Mouse (Mus musculus) large intestine, adult 2 months (tissue): ENCODE data around the gene Tln2. TPM values are rescaled to one million over a fixed set of nuclear protein-coding genes. Genes with fewer than 3 reads are reported as not detected.

ENCODE experiments used
- DNase-seq: peaks from one replicate; pipeline ENCODE4 v3.0.0-alpha.2; 2012; ENCODE audit warnings: low read depth, low spot score
- WGBS: fragments of 180-500 bp; shearing (Covaris S2); methylation state at CpG from one replicate; pipeline ENCODE4 v1.1.7; 2018; 5-methylcytosine and 5-hydroxymethylcytosine counted together
- polyA plus RNA-seq: library from polyadenylated mRNA; depleted of rRNA; stranded (reverse); fragments of >200 nt; gene quantifications from 2 replicates; pipeline ENCODE4 v1.2.3, GENCODE M21; 2012; rRNA removed

Tln2 gene
- polyA plus RNA-seq: 5.2 and 5.8 TPM in 2 replicates

- WGBS: 94% methylated on average over 4 of the region's 4 CpGs
- DNase-seq: no peak
Measured at GRCm38 (mm10) chr9:67559603-67560002, at the start of gene Tln2. TSS of gene Tln2 (minus strand) at chr9:67559703.

- no peak for DNase-seq
- 87% methylated on average over 1 of the region's 1 CpGs for WGBS
Measured at GRCm38 (mm10) chr9:67609226-67609625, 49.7 kb upstream of the Tln2 start.

- WGBS: 81% methylated on average over 9 of the region's 9 CpGs
- no peak for DNase-seq
Measured at GRCm38 (mm10) chr9:67607786-67608366, 48.4 kb upstream of the Tln2 start.

DNA sequence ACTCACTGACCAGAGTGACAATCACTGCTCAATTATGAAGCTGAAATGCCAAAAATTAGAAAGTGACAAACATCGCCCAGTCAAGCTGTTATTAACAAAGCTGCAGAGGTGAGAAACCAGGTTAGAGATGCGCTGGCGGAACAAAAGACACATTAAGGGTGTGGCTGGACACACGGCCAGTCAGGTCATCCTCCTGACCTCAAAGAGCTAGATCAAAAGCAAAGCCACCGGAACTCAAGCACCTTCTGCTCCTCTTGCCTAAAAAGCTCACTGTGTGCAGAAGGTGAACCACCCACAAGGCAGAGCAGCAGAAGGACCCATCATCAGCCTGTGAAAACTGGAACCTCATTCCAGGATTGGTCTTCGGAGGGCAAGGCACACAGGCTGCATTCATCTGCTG is 47.8 kb upstream of the Tln2 start:
- WGBS: 93% methylated on average over 6 of the region's 6 CpGs
- DNase-seq: no peak

GRCm38 (mm10) chr9:67605867-67606435 is 46.4 kb upstream of the Tln2 start:
- DNase-seq: no peak
- WGBS: 15% methylated on average over 7 of the region's 7 CpGs

- no peak for DNase-seq
Measured at GRCm38 (mm10) chr9:67604940-67605339, 45.4 kb upstream of the Tln2 start.

GRCm38 (mm10) chr9:67602347-67602746 is 42.8 kb upstream of the Tln2 start:
- WGBS: 93% methylated on average over 5 of the region's 5 CpGs
- no peak for DNase-seq

GRCm38 (mm10) chr9:67595221-67595620 is 35.7 kb upstream of the Tln2 start:
- whole genome bisulfite sequencing: 72% methylated on average over 5 of the region's 5 CpGs
- DNase-seq: no peak

DNA sequence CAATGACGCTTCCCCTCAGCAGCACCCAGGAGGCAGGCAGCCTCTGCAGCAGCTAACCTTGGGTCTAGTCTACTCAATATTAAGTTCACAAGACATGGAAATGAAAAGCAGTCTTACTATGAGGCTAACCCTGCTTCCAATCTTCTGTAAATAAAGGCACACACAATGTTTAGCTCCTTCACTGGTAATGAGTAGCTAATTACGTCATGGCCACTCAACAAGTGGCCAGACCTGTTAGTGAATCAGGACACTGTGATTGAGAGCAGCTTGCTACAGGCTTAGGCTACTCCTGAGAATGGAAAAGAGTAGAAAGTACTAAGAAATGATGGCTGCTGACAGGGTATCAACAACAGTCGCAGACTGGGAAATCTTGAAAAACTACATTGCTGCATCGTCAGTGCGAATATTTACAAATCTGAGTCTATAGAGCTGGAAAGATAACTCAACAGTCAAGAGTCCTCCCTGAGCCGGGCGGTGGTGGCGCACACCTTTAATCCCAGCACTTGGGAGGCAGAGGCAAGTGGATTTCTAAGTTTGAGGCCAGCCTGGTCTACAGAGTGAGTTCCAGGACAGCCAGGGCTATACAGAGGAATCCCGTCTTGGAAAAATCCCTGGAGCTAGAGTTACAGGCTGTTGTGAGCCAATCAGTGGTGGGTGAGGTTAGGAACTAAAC is 34.1 kb upstream of the Tln2 start:
- WGBS: 65% methylated on average over 9 of the region's 9 CpGs
- no peak for DNase-seq

GRCm38 (mm10) chr9:67592726-67593125 is 33.2 kb upstream of the Tln2 start:
- DNase-seq: no peak
- WGBS: 88% methylated on average over 5 of the region's 5 CpGs

DNA sequence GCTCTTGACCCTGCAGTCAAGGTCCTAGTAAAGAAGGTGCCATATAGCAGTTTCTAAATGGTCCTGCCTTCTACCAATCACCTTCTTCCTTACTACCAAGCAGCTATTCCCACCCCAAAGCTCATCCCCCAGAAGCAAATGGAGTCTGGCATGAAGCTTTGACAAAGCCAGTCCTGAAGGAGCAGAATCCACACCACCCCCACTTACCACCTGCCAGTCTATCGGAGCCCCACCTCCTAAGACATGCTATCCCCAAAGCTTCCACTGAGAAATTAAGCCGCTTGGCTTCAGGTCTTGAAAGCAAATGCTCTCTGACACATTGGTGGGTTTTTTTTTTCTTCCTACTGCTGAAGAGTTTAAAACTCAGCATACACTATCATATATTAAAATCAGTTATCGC is 27.6 kb upstream of the Tln2 start:
- no peak for DNase-seq
- WGBS: 94% methylated on average over 3 of the region's 3 CpGs

DNA sequence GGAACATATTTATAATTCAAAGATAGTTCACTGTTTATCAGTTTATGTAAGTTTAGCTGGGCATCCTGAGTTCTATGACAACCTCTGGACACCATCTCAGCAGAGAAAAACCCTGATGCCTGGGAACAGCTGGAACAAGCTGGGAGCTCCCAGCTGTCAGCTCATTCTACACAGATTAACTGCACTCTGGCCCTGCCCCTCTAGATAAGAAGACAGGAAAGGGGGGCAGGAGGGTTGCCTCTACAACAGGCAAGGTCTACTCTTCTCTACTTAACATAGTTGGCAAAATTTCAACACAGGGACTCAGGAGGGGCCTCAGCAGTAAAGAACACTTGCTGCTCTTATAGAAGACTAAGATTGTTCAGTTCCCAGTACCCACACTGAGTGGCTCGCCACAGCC is 27.0 kb upstream of the Tln2 start:
- no peak for DNase-seq
- WGBS: 58% methylated on average over 1 of the region's 1 CpGs

DNA sequence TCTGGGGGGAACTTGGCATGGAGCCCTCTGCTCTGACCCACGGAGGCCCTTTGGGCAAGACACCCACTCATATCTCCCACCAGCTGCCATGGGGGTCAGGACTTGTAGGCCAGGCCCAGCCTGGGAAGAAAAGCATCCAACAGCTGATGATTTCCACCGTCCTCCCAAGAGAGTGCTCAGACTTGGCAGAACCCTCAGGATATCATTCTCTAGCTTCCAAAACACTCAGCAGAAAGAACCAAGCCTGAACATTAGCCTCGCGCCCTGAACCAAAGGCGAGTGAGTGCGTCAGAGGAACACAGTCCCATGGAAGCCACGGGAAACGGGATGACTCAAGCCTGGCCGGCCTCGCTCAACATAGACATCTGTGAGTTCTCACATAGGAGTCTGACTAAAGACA is 25.4 kb upstream of the Tln2 start:
- 71% methylated on average over 10 of the region's 10 CpGs for WGBS
- no peak for DNase-seq

DNA sequence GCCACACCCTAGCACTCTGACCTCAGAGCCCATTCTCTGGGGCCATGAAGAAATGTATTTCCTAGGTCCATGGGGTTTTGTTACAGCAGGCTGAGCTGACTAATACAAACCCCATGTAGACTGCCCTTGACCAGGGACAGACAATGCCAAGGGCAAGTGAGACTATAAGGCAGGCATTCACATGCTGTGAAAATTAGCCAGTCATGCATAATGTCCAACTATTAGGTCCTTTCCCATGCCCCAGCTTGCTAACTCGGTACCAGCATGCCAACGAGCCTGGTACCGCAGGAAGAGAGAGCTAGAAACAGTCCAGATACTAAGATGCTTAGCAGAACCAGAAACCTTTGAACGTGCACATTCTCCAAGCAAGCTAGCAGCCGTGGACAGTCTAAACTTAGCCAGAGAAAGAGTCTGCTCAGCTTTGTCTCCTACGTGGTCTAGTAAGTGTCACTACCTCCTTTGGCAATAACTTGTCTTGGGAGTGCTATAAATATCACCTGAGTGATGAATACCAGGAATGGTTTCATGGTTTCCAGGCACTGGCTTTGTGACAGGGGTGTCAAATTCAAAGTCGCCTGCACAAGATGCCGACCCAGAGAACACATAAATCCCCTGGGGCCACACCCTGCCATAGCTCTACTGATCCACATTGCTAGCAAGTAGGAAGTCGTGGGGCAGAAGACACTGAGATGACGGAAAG is 22.2 kb upstream of the Tln2 start:
- WGBS: 73% methylated on average over 10 of the region's 10 CpGs
- no peak for DNase-seq

DNA sequence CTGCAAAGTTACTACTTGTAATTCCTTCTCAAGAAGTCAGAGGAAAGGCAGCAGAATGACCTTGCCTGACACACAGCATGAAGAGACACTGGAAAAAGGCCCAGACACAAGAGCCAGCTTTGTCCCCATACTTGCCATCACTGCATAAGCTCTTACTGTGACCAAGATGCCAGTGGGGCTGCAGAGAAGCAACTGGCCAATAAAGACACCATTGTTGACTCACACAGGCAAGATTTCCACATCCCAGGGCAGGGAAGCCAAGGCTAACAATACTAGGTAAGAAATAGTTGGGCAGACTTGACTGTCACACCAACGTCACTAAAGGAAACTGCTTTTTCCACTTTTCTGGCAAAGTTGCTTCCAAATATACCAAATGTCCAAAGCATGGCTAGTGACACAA is 20.0 kb upstream of the Tln2 start:
- no peak for DNase-seq
- 94% methylated on average over 1 of the region's 1 CpGs for WGBS

GRCm38 (mm10) chr9:67574721-67575248 is 15.3 kb upstream of the Tln2 start:
- WGBS: 52% methylated on average over 7 of the region's 7 CpGs
- no peak for DNase-seq

- no peak for DNase-seq
- 69% methylated on average over 3 of the region's 3 CpGs for WGBS
Measured at GRCm38 (mm10) chr9:67573683-67573979, 14.1 kb upstream of the Tln2 start.

DNA sequence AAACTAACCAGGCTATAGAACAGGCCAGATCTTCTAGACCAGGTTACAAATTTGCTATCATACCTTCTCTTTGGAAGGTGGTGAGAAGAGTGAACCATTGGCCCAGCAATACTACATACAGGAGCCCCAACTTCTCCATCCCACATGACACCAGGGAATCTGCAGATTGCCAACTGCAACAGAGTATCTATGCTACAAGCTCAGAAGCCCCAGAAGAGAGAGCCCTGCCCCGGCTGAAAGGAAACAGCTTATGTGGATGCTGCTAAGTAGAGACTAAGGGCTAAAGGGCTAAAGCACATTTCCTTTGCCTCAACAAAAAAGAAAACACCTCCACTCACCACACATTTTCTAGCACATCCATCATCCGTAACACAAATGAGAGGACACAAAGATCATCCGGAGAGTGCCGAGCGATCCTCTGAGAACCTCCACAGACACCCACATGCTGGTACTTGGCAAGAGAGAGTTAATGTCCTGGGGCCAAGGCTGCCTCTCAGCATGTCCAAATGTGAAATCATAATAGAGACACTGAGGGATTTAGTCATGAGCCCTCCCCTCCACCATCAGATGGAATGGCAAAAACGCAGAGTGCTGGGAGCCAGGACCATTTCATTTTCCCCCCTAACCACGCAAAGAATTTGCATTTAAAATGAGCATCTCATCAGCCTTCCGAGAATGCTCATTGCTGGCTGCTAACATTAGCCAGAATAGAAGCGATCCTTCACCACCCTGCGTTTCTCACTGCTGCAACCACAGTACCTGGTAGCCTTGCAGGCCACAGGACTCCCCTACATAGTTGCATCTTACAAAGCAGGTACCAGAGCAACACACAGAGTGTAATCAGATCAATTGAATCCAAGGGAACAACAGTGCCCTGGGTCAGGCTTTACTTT is 13.5 kb upstream of the Tln2 start:
- DNase-seq: no peak
- WGBS: 68% methylated on average over 10 of the region's 10 CpGs

DNA sequence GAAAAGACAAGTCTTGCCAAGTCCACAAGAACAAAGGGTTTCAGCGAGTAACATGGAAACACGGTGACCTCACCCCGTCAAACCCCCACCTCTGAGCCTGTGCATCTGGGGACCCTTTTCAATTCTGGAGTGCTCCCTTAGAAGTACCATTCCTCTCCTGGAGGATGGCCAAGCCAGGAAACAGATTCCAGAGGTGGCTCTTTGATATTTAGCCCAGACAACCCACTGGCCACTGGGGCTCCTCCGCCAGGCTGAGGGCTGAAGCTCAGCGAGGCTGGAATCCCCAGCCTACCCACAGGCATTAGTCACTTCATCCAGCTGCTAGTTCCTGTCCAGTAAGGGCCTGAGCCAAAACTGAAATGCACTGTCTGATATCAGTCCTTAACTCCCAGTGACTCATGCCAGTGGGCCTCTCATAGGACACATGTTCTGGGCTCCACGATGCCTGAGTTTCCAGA is 6.3 kb upstream of the Tln2 start:
- 76% methylated on average over 6 of the region's 6 CpGs for WGBS
- DNase-seq: no peak
